Mouse (Mus musculus): Measurements from ENCODE around the gene Serinc4.

- no peak for TF ChIP-seq GATA1 (IDR thresholded peaks at IDR 0.05; ENCODE audit: borderline replicate concordance, low read length)
- no peak for TF ChIP-seq FLI1 (IDR thresholded peaks at IDR 0.05; ENCODE audit: low read length)
These were observed 40.2 kb downstream of the Serinc4 start for GRCm38 (mm10) chr2:121416356-121416755.

All from megakaryocyte, embryonic 14.5 days (primary cell).